Mouse (Mus musculus) kidney, postnatal 4 days (tissue): ENCODE data around the gene Cyp2c66.
"Not testable (repeated sequence)": the region's sequence is repeated elsewhere in the genome, so short reads cannot be mapped to it uniquely, and the experiment has no call there.

ENCODE experiments used
- DNase-seq, 2 experiments: peaks; one replicate each; pipeline ENCODE4 v3.0.0; 2021; ENCODE audit warnings: mixed read lengths in 2 of 2

Gene Cyp2c66

DNA sequence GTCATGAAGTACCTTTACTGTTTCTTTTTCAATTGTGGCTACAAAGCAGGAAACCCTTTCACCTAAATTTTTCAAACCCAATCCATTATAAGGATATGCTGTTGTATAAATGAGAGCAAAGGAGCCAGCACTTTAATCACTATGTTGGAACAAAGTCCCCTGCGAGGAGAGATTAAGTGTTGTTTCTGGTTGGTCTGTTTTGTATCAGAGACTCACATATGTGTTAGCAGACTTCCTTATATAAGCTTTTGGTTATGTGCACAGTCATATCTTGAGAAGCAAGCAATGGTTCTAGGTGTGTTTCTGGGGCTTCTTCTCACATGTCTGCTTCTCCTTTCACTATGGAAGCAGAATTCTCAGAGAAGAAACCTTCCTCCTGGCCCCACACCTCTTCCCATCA lies at the start of gene Cyp2c66:
Gene Cyp2c66, plus strand, starts transcription at position 255 of the 400 bp plus-strand sequence.
- DNase-seq: no peak

GRCm38 (mm10) chr19:39098779-39099178 lies 14.9 kb upstream of the Cyp2c66 start:
- DNase-seq: peak in 1 of 2 experiments; percentile 3

GRCm38 (mm10) chr19:39156836-39157235 lies 43.1 kb downstream of the Cyp2c66 start:
- DNase-seq: not testable (repeated sequence)
